Mouse (Mus musculus) limb, embryonic 15.5 days (tissue): ENCODE results near the gene Fkbp5. TPM values are rescaled to one million over a fixed set of nuclear protein-coding genes. Genes with fewer than 3 reads are reported as not detected.

ENCODE experiments used
- ATAC-seq: fragments of 200-750 bp; cut with Nextera tagmentation; 2 replicates; pipeline ENCODE4 v1.8.0; 2017; ENCODE audit warnings: low read depth, moderate TSS enrichment; ENCODE audit not compliant: insufficient number of reproducible peaks, low FRiP score, low TSS enrichment
- H3K27ac ChIP-seq: fragments of 300-500 bp; sonication (generic); 2 replicates; pipeline ENCODE4 v1.5.1; 2015; ENCODE audit warnings: moderate library complexity, mild to moderate bottlenecking, inconsistent platforms
- H3K27me3 ChIP-seq: fragments of 300-500 bp; sonication (generic); 2 replicates; pipeline ENCODE4 v1.6.1; 2015; ENCODE audit warnings: inconsistent platforms
- H3K36me3 ChIP-seq: fragments of 300-500 bp; sonication (generic); 2 replicates; pipeline ENCODE4 v1.6.1; 2015; ENCODE audit warnings: inconsistent platforms
- H3K4me1 ChIP-seq: fragments of 300-500 bp; sonication (generic); 2 replicates; pipeline ENCODE4 v1.6.1; 2015; ENCODE audit warnings: inconsistent platforms
- H3K4me2 ChIP-seq: fragments of 300-500 bp; sonication (generic); 2 replicates; pipeline ENCODE4 v1.6.1; 2015; ENCODE audit warnings: mild to moderate bottlenecking, inconsistent platforms
- H3K4me3 ChIP-seq: fragments of 300-500 bp; sonication (generic); 2 replicates; pipeline ENCODE4 v1.5.1; 2015; ENCODE audit warnings: mild to moderate bottlenecking, inconsistent platforms
- H3K9ac ChIP-seq: fragments of 300-500 bp; sonication (generic); 2 replicates; pipeline ENCODE4 v1.6.1; 2015; ENCODE audit warnings: inconsistent platforms
- H3K9me3 ChIP-seq: fragments of 300-500 bp; sonication (generic); 2 replicates; pipeline ENCODE4 v1.6.1; 2016; ENCODE audit warnings: inconsistent platforms
- WGBS: fragments of 180-500 bp; shearing (Covaris S2); methylation state at CpG from one replicate; pipeline ENCODE4 v1.1.7; 2015; 5-methylcytosine and 5-hydroxymethylcytosine counted together
- polyA plus RNA-seq: library from polyadenylated mRNA; unstranded; fragments of >200 nt; fragmentation: Nextera tagmentation; extraction: Ambion mirVana; gene quantifications from 2 replicates; pipeline ENCODE4 v1.2.1, GENCODE M21; 2015

Gene Fkbp5
- polyA plus RNA-seq, 1 experiment from 2014 or later = 42.1 TPM

DNA sequence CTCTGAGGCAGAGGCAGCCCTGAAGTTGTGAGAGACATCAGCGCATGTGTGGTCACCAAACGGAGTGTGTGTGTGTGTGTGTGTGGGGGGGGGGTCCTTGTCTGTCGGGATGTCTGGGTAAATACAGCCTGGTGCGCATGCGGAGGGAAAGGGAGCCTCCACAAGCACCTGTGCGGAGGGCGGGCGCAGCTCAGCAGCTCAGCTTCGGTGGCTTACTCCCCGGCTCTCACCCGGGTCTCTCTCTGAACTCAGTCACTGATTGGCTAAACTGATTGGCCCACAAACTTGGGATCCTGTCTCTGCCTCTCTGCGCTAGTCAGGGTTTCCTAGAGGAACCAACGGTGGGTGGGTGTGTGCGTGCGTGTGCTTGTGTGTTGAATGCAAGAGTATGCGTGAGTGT is 142.8 kb downstream of the Fkbp5 start:
- ATAC-seq = no peak
- Histone ChIP-seq H3K4me1 (peaks cover 7% of the 10 kb centered on the region), H3K4me2 (no peak overlapping the region), H3K4me3 (no peak overlapping the region), H3K9ac (no peak overlapping the region), H3K27ac (no peak overlapping the region), H3K9me3 (no peaks in the 10 kb centered on the region), H3K36me3 (no peaks in the 10 kb centered on the region), H3K27me3 (peaks cover 31% of the 10 kb centered on the region)
- 22% methylated on average over 15 of the region's 16 CpGs for WGBS

DNA sequence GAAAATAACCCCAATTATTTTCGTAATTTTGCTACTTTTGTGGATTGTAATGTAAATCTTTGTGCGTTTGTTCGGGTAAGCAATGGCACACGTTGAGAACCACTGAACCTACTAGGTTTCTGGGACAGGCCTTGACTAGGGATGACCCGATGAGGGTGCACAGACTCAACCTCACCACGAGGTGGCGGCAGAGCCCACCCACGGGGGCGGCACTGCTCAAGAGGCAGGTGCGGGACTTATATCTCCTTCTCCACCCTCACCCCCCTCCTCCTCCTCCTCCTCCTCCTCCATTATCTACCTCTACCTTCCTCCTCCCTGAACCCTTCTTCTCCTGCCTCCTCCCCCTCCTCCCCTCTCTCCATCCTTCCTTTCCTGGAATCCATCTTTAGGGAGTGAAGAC is 143.5 kb downstream of the Fkbp5 start:
- no peak overlapping the region for H3K9ac ChIP-seq
- no peak overlapping the region for H3K4me2 ChIP-seq
- peaks cover 31% of the 10 kb centered on the region for H3K27me3 ChIP-seq
- ATAC-seq = no peak
- WGBS = 17% methylated on average over 10 of the region's 10 CpGs
- no peak overlapping the region for H3K27ac ChIP-seq
- H3K9me3 ChIP-seq = no peaks in the 10 kb centered on the region
- H3K36me3 ChIP-seq = no peaks in the 10 kb centered on the region
- no peak overlapping the region for H3K4me3 ChIP-seq
- H3K4me1 ChIP-seq = peaks cover 7% of the 10 kb centered on the region

DNA sequence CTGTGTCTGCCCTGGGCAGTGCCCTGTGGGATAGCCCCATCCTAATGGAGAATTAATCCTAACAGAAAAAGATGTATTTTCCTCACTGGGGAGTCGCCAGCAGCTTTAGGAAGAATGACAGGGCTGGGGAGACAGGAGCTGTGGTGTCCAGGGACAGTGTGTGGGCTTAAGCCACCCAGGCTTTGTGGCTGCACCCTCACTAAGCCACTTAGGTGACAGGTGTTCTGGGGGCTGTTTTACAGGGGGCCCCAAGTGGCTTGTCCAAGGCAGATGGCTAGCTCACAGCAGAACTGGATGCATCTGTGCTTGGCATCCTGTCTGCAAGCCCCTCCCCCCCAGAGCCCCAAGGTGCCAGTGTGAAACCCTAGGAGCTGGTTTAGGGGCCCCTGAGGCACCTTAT is 145.4 kb downstream of the Fkbp5 start:
- Histone ChIP-seq H3K4me1 (peaks cover 13% of the 10 kb centered on the region), H3K9ac (no peak overlapping the region), H3K27ac (no peak overlapping the region), H3K27me3 (peaks cover 29% of the 10 kb centered on the region), H3K9me3 (no peaks in the 10 kb centered on the region), H3K4me3 (no peak overlapping the region), H3K4me2 (no peak overlapping the region), H3K36me3 (no peaks in the 10 kb centered on the region)
- 79% methylated on average over 1 of the region's 1 CpGs for WGBS
- no peak for ATAC-seq

DNA sequence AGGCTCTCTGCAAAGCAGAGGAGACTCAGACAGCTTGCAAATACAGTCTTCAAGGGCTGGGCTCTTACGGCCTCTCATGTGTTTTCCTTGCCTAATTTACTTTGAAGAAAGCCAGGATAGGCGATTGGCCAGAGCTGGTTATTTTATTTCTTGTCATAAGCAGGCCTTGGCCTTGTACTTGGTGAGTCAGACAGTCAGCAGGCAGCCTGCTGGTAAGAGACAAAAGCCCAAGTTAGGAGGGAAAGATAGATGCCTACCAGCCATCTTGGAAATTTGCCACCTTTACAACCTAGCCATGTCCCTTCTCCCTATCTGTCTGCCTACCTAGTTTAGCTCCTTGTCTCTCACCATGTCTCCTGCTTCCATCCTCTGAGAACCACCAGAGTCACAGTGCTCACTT is 146.0 kb downstream of the Fkbp5 start:
- H3K27me3 ChIP-seq = peaks cover 26% of the 10 kb centered on the region
- H3K27ac ChIP-seq = no peak overlapping the region
- H3K9me3 ChIP-seq = no peaks in the 10 kb centered on the region
- no peaks in the 10 kb centered on the region for H3K36me3 ChIP-seq
- no peak overlapping the region for H3K4me3 ChIP-seq
- ATAC-seq = no peak
- H3K4me1 ChIP-seq = peaks cover 13% of the 10 kb centered on the region
- WGBS = 63% methylated on average over 2 of the region's 2 CpGs
- no peak overlapping the region for H3K4me2 ChIP-seq
- H3K9ac ChIP-seq = no peak overlapping the region

DNA sequence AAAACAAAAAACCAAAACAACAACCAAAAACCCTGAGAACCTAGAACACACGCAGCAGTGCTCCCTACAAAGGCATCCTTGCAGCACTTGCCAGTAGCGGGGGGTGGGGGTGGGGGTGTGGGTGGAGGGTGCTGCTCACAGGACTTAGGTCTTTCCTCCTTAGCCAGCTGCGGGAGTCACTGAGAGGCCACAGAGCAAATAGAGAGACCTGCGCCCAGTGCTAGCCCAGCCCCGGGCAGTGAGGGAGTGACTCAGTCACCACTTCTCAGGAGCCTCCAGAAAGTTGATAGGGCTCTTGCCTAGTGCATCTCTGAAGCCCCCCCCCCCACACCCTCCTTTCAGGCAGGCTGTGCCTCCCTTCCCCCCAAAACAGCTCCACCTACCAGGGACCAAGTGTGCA is 148.3 kb downstream of the Fkbp5 start:
- ATAC-seq = no peak
- H3K4me3 ChIP-seq = no peak overlapping the region
- peaks cover 14% of the 10 kb centered on the region for H3K4me1 ChIP-seq
- no peaks in the 10 kb centered on the region for H3K36me3 ChIP-seq
- no peak overlapping the region for H3K4me2 ChIP-seq
- 73% methylated on average over 5 of the region's 5 CpGs for WGBS
- no peak overlapping the region for H3K9ac ChIP-seq
- H3K9me3 ChIP-seq = no peaks in the 10 kb centered on the region
- H3K27ac ChIP-seq = no peak overlapping the region
- H3K27me3 ChIP-seq = peaks cover 22% of the 10 kb centered on the region

DNA sequence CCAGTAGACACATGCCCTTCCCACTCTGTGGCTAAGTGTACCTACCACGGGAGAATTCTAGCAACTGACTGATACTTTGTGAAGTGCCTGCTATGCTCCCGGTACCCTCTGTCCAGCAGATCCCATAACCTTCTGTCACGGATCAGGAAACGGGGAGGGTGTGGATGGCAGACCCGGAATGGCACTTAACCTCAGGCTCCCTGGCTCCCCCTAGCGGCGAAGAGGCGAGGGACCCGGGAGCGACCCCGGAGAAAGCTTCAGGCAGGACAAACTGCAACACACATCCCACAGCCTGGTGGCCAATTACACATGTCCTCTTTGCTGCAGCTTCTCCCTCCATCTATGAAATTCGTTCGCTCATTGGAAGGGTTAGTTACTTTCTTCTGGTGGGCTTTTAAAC is 148.9 kb downstream of the Fkbp5 start:
- Histone ChIP-seq H3K9ac (no peak overlapping the region), H3K9me3 (no peaks in the 10 kb centered on the region), H3K4me3 (no peak overlapping the region), H3K27ac (no peak overlapping the region), H3K4me2 (no peak overlapping the region), H3K4me1 (peaks cover 20% of the 10 kb centered on the region), H3K36me3 (no peaks in the 10 kb centered on the region), H3K27me3 (peaks cover 24% of the 10 kb centered on the region)
- no peak for ATAC-seq
- 8% methylated on average over 13 of the region's 13 CpGs for WGBS

DNA sequence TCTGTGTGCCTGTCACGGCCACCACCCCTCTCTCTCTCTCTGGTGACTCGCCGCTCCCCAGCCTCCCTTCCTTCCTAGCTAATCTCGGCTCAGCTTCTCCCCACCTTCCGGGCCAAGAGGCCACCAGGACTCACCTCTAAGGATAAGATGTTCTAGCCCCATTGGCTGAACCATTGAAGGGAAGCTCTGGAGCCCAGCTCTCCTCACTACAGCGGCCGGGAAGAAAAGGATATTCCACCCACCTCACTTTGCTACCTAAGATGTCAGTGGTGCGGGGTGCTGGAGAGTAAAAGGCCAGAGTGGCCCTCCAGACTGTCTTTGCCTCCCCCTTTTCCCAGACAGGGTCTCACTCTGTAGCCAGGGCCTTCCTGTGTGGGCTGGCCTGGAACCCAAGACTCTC is 152.2 kb downstream of the Fkbp5 start, which contains the start of gene Tulp1:
Tulp1 (minus strand) TSS at position 101 of the 400 bp plus-strand sequence.
- Histone ChIP-seq H3K4me1 (peaks cover 35% of the 10 kb centered on the region), H3K27ac (no peak within 1 kb of the TSS), H3K9ac (peak within 1 kb of the TSS; percentile 26; the same call in 1 of the 2 replicates), H3K4me2 (peak within 1 kb of the TSS; percentile 60), H3K27me3 (peaks cover 33% of the 10 kb centered on the region), H3K4me3 (peak within 1 kb of the TSS; percentile 32), H3K9me3 (no peaks in the 10 kb centered on the region), H3K36me3 (no peaks in the 10 kb centered on the region)
- WGBS = 52% methylated on average over 8 of the region's 8 CpGs
- no peak for ATAC-seq

DNA sequence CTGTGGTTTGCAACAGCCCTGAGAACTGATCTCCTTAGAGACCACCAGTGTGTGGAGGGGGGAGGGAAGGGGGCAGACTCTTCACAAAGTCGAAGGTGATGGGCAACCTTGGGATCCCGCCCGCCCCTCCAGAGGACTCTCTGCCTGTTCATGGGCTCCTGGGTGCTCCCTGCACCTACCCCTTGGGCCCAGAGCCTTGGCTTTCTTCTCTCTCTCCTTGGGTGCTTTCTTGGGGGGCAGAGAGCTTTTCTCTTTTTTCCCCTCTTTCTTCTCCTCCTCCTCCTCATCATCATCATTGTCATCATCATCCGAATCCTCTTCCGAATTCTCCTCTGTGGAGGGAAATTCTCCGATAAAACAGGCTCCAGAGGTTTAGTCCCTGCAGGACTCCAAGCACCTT is 153.8 kb downstream of the Fkbp5 start:
- Histone ChIP-seq H3K27me3 (peaks cover 34% of the 10 kb centered on the region), H3K9ac (no peak overlapping the region), H3K27ac (no peak overlapping the region), H3K4me3 (peak overlapping the region; percentile 32; the same call in 1 of the 2 replicates), H3K4me1 (peaks cover 34% of the 10 kb centered on the region), H3K4me2 (peak overlapping the region; percentile 60), H3K36me3 (no peaks in the 10 kb centered on the region), H3K9me3 (no peaks in the 10 kb centered on the region)
- 38% methylated on average over 6 of the region's 6 CpGs for WGBS
- ATAC-seq = no peak

DNA sequence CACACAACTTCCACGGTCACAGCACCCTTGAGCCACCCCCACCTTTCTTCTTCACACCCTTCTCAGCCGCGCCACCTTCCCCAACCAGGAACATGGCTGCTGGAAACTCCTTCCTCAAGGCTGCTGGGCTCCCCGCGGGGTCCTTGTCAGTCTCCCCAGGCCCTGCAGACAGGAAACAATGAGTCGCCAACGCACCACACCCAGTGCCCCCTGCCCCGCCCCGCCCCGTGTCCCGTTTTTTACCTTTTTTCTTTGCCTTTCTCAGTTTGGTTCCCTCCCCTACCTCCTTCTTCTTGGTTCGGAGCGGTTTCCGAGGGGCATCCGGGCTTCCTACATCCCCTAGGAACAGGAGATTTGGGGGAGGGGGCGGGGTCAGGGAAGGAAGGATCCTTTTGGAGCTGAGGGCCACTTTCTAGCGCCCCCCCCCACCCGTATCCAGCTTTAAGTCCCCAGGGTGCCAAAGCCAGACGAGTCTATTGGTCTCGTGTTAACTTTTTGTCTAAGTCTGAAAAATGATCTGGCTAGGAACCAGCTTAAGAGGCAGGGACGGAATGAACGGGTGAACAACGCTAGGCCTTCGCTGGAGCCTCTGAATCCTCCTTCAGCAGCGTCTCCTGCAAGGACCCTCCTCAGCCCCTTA is 154.6 kb downstream of the Fkbp5 start:
- H3K27ac ChIP-seq = no peak overlapping the region
- ATAC-seq = no peak
- peaks cover 38% of the 10 kb centered on the region for H3K27me3 ChIP-seq
- H3K4me1 ChIP-seq = peaks cover 35% of the 10 kb centered on the region
- peak overlapping the region; percentile 60 for H3K4me2 ChIP-seq
- no peaks in the 10 kb centered on the region for H3K36me3 ChIP-seq
- WGBS = 6% methylated on average over 25 of the region's 25 CpGs
- H3K4me3 ChIP-seq = peak overlapping the region; percentile 30
- no peak overlapping the region; the same call in 1 of the 2 replicates for H3K9ac ChIP-seq
- no peaks in the 10 kb centered on the region for H3K9me3 ChIP-seq

DNA sequence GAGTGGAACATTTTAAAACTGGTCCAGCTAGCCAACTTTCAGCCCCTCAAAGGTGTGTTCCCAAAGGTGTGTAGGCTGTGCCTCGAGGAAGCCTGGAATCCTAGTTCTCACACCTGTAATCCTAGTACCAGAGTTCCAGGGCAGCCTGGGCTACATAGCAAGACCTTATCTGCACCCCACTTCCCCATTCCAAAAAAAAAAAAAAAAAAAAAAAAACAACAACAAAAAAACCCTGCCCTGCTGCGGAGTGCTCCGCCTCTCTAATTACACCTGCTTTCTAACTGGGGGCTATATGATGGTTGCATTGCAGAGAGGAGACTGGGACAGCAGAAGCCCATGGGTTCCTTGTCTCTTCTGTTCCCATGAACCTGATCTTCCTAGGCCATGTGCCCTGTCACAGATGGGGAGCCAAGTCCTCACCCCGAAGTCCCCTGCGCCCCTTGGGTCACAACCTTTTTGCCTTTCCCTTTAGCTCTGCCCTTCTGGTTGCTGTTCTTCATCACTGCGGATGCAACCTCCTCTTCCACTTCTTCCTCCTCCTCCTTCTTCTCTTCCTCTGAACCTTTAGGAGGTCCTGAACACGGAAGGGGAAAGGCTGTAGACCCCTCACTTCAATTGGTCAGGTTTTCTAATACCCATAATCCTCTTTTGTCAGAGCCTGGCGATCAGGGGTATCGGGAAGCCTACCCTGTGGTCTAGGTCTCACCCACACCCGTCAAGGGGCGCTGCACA is 155.2 kb downstream of the Fkbp5 start:
- H3K4me3 ChIP-seq = peak overlapping the region; percentile 30
- 31% methylated on average over 11 of the region's 11 CpGs for WGBS
- no peak overlapping the region for H3K9ac ChIP-seq
- H3K27me3 ChIP-seq = peaks cover 38% of the 10 kb centered on the region
- H3K9me3 ChIP-seq = no peaks in the 10 kb centered on the region
- ATAC-seq = no peak
- no peak overlapping the region for H3K27ac ChIP-seq
- H3K4me2 ChIP-seq = peak overlapping the region; percentile 60
- H3K4me1 ChIP-seq = peaks cover 35% of the 10 kb centered on the region
- H3K36me3 ChIP-seq = no peaks in the 10 kb centered on the region

DNA sequence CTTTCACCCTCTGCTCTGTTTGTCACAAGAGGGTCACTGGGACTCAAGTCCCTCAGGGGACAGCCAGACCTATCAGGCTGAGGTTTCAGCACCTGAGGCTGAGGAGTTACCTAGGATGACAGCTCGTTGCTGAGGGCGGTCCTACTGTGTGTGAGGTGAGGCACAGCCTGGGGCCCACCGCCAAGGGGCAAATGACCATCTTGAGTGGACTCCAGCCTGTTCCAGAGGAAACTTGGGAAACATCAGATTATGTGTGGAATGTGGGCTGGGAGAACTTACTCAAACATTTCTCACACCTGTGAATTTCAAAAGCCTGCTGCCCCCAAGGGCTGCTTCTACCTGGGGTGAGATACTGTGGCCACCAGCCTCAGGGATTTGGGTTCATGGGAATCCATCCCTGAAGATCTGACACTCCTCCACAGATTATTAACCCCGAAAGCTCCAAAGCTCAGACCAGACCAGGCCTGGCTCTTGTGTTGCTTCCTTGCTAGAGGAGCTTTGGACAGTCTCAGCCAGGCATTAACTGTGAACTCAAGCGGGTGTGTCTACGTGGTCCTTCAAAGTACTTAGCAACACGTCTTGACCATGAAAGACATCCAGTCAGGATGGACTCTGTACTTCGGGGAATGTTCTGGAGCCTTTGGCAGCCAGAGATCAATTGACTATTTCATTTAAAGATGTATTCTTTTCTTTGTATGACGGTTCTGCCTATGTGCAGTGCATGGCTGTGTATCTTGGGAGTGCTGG is 156.6 kb downstream of the Fkbp5 start:
- Histone ChIP-seq H3K4me2 (no peak overlapping the region), H3K36me3 (no peaks in the 10 kb centered on the region), H3K4me1 (peaks cover 35% of the 10 kb centered on the region), H3K4me3 (no peak overlapping the region), H3K9me3 (no peaks in the 10 kb centered on the region), H3K27me3 (peaks cover 35% of the 10 kb centered on the region), H3K27ac (no peak overlapping the region), H3K9ac (no peak overlapping the region)
- 76% methylated on average over 9 of the region's 9 CpGs for WGBS
- ATAC-seq = no peak
